Mouse (Mus musculus) heart, embryonic 14.5 days (tissue): ENCODE data around the gene Anks1. TPM values are rescaled to one million over a fixed set of nuclear protein-coding genes. Genes with fewer than 3 reads are reported as not detected.

ENCODE experiments used
- ATAC-seq: fragments of 200-750 bp; cut with Nextera tagmentation; 2 replicates; pipeline ENCODE4 v1.8.0; 2017; ENCODE audit warnings: low read depth, moderate TSS enrichment; ENCODE audit not compliant: insufficient number of reproducible peaks, insufficient read depth, low FRiP score
- H3K27ac ChIP-seq, 2 experiments: fragments of 200-500 bp in 1 of 2; fragments of 300-500 bp in 1 of 2; sonication (generic) in 1 of 2; replicated peaks in 1 of 2; 2 replicates each; pipeline ENCODE4 v1.5.1; 2012 to 2014; ENCODE audit warnings: low read depth in 2 of 2, low read length in 2 of 2, control low read depth in 1 of 2, mild to moderate bottlenecking in 1 of 2, mixed read lengths in 1 of 2; ENCODE audit not compliant: control insufficient read depth in 1 of 2, insufficient read depth in 1 of 2
- H3K27me3 ChIP-seq: fragments of 300-500 bp; sonication (generic); 2 replicates; pipeline ENCODE4 v1.6.1; 2014; ENCODE audit warnings: mild to moderate bottlenecking, low read length, control low read depth; ENCODE audit not compliant: control insufficient read depth, insufficient read depth
- H3K36me3 ChIP-seq: fragments of 300-500 bp; sonication (generic); 2 replicates; pipeline ENCODE4 v1.6.1; 2014; ENCODE audit warnings: mild to moderate bottlenecking, control low read depth, low read length, mixed read lengths; ENCODE audit not compliant: control insufficient read depth, insufficient read depth
- H3K4me1 ChIP-seq, 2 experiments: fragments of 200-500 bp in 1 of 2; fragments of 300-500 bp in 1 of 2; sonication (generic) in 1 of 2; 2 replicates each; pipeline ENCODE4 v1.6.1; 2012 to 2014; ENCODE audit warnings: low read length in 2 of 2, control low read depth in 1 of 2, mixed read lengths in 1 of 2; ENCODE audit not compliant: control insufficient read depth in 2 of 2, insufficient read depth in 2 of 2
- H3K4me2 ChIP-seq: fragments of 300-500 bp; sonication (generic); 2 replicates; pipeline ENCODE4 v1.6.1; 2014; ENCODE audit warnings: mild to moderate bottlenecking, low read length
- H3K4me3 ChIP-seq, 2 experiments: fragments of 200-500 bp in 1 of 2; fragments of 300-500 bp in 1 of 2; sonication (generic) in 1 of 2; 2 replicates each; pipeline ENCODE4 v1.5.1; 2012 to 2014; ENCODE audit warnings: low read length in 2 of 2, mild to moderate bottlenecking in 2 of 2, control low read depth in 1 of 2, low read depth in 1 of 2, moderate library complexity in 1 of 2; ENCODE audit not compliant: control insufficient read depth in 1 of 2, insufficient read depth in 1 of 2
- H3K9ac ChIP-seq: fragments of 300-500 bp; sonication (generic); 2 replicates; pipeline ENCODE4 v1.6.1; 2014; ENCODE audit warnings: mild to moderate bottlenecking, low read length
- H3K9me3 ChIP-seq: fragments of 300-500 bp; sonication (generic); 2 replicates; pipeline ENCODE4 v1.6.1; 2016; ENCODE audit warnings: low read length, control low read depth; ENCODE audit not compliant: control insufficient read depth
- WGBS: fragments of 180-500 bp; shearing (Covaris S2); extraction: QIAGEN DNeasy Blood & Tissue Kit; methylation state at CpG from one replicate; pipeline ENCODE4 v1.1.7; 2014; 5-methylcytosine and 5-hydroxymethylcytosine counted together
- polyA plus RNA-seq: library from polyadenylated mRNA; unstranded; fragments of >200 nt; fragmentation: Nextera tagmentation; extraction: Ambion mirVana; gene quantifications from 2 replicates; pipeline ENCODE4 v1.2.1, GENCODE M21; 2014

Gene Anks1
- polyA plus RNA-seq, 1 experiment from 2014 or later: 11.8 TPM

DNA sequence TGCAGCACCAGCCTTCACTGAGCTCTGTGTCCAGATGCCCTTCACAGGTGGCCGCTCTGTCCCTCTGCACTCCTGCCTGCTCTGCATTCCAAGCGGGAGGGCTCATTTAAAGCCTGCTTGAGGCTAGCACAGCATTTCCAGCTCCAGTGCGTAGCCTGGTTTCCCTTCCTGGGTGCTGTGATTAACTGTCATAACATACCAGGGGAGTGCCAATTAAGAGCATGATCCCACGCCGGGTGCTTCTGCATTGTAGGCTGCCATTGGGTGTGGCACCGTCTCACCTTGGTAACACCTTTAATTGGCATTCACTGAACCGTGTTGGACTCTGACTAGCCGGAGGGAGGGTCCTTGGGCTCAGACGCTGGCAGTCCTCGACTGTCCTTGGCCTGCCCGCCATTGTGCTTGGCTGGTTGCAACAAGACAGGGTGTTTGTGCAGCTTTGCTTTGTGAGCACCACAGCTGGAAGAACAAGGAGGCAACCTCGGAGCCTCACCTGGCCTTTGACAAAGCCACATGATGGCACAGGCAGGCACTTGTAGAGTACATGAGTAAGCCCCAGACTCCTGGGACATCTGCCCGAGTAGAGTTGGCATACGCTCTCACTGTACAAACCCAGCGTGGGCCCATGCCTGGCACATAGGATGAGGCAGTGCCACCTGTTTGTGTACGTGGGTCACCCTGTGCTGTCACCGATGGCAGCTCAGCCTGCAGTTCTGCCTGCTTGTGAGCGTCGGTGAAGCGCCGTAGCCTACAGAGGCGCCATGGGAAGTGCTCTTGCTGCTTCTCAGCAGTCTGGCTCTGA, 113.9 kb downstream of the Anks1 start:
- 86% methylated on average over 22 of the region's 22 CpGs for WGBS
- Histone ChIP-seq H3K27ac (peak overlapping the region in 1 of 2 experiments; percentile 63; a peak in 1 of 4 replicates), H3K9ac (0 out of 2 replicates have a peak overlapping the region, but pooled peaks have one; percentile 8)

GRCm38 (mm10) chr17:28025541-28025961, 116.4 kb downstream of the Anks1 start:
- H3K36me3 ChIP-seq: no peaks in the 10 kb centered on the region
- no peaks in the 10 kb centered on the region for H3K9me3 ChIP-seq
- H3K27me3 ChIP-seq: no peaks in the 10 kb centered on the region
- peaks cover 38 to 52% of the 10 kb centered on the region in 2 experiments for H3K4me1 ChIP-seq
- H3K4me3 ChIP-seq: no peak overlapping the region
- H3K4me2 ChIP-seq: no peak overlapping the region
- H3K9ac ChIP-seq: peak overlapping the region; percentile 23; the same call in 1 of the 2 replicates
- WGBS: 41% methylated on average over 5 of the region's 5 CpGs
- no peak for ATAC-seq
- peak overlapping the region; percentile 18 to 35; a peak in 3 of 4 replicates for H3K27ac ChIP-seq

More for the DNA sequence above, 113.9 kb downstream of the Anks1 start:
- H3K9me3 ChIP-seq: no peaks in the 10 kb centered on the region
- H3K4me1 ChIP-seq: peaks cover 45 to 67% of the 10 kb centered on the region in 2 experiments
- H3K36me3 ChIP-seq: no peaks in the 10 kb centered on the region
- H3K27me3 ChIP-seq: no peaks in the 10 kb centered on the region
- H3K4me3 ChIP-seq: no peak overlapping the region
- no peak overlapping the region for H3K4me2 ChIP-seq
- no peak for ATAC-seq

- Histone ChIP-seq H3K4me2 (no peak overlapping the region), H3K36me3 (no peaks in the 10 kb centered on the region), H3K27ac (peak overlapping the region; percentile 18 to 35; a peak in 2 of 4 replicates), H3K27me3 (no peaks in the 10 kb centered on the region), H3K4me3 (no peak overlapping the region), H3K9me3 (no peaks in the 10 kb centered on the region), H3K9ac (no peak overlapping the region), H3K4me1 (peaks cover 38 to 47% of the 10 kb centered on the region in 2 experiments)
- 66% methylated on average over 14 of the region's 14 CpGs for WGBS
- no peak for ATAC-seq
These were observed 117.2 kb downstream of the Anks1 start for GRCm38 (mm10) chr17:28026111-28026872.

- H3K4me3 ChIP-seq: no peak overlapping the region
- H3K4me2 ChIP-seq: no peak overlapping the region
- no peaks in the 10 kb centered on the region for H3K27me3 ChIP-seq
- no peaks in the 10 kb centered on the region for H3K36me3 ChIP-seq
- H3K27ac ChIP-seq: no peak overlapping the region
- H3K4me1 ChIP-seq: peaks cover 40 to 49% of the 10 kb centered on the region in 2 experiments
- no peak overlapping the region for H3K9ac ChIP-seq
- no peak for ATAC-seq
- no peaks in the 10 kb centered on the region for H3K9me3 ChIP-seq
- 90% methylated on average over 6 of the region's 6 CpGs for WGBS
These were observed 118.1 kb downstream of the Anks1 start for GRCm38 (mm10) chr17:28027197-28027596.

DNA sequence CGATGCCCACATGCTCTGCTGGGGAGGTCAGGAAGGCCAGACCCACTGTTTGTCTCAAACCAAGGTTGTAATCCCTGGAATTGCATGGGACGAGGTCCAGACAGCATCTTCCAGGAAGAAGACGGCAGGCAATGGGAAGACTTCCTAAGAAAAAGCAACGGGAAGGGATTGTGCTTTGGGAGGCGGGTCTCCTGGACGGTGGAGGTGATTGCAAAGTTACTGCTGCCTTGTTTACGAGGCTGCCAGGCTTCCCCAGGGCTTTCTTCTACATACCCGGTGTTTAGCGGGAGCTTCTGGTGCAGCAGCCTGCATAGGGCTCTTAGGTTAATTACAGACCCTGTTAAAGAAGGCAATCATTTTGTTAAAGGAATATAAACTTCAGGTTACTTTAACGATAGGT, 119.1 kb downstream of the Anks1 start:
- H3K9ac ChIP-seq: no peak overlapping the region
- H3K4me3 ChIP-seq: no peak overlapping the region
- peaks cover 38 to 50% of the 10 kb centered on the region in 2 experiments for H3K4me1 ChIP-seq
- H3K27ac ChIP-seq: no peak overlapping the region
- H3K9me3 ChIP-seq: no peaks in the 10 kb centered on the region
- H3K4me2 ChIP-seq: no peak overlapping the region
- no peaks in the 10 kb centered on the region for H3K27me3 ChIP-seq
- ATAC-seq: no peak
- 79% methylated on average over 10 of the region's 10 CpGs for WGBS
- H3K36me3 ChIP-seq: no peaks in the 10 kb centered on the region

DNA sequence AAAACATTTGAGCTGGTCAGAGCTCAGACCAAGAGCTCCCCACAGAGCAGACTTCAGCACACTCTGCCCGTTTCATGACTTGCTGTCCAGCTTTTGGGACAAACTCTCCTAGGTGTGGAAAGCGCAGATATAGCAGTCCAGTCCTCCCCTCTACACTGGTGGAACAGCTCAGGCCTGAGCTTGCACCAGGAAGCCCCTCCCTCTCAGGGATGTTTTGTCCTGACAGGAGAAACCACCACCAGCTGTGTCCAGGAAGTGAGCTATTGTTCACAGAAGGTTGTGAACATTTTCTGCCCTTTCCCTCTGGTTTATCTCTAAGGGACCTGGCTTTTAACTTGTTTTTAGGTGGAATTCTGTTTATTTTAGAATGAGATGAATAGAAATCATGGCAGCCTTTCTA, 120.2 kb downstream of the Anks1 start:
- no peak overlapping the region for H3K9ac ChIP-seq
- WGBS: 64% methylated on average over 2 of the region's 2 CpGs
- H3K27ac ChIP-seq: peak overlapping the region in 1 of 2 experiments; percentile 65; a peak in 2 of 4 replicates
- H3K9me3 ChIP-seq: no peaks in the 10 kb centered on the region
- ATAC-seq: no peak
- no peaks in the 10 kb centered on the region for H3K27me3 ChIP-seq
- peaks cover 42 to 56% of the 10 kb centered on the region in 2 experiments for H3K4me1 ChIP-seq
- H3K36me3 ChIP-seq: no peaks in the 10 kb centered on the region
- no peak overlapping the region for H3K4me2 ChIP-seq
- H3K4me3 ChIP-seq: no peak overlapping the region

GRCm38 (mm10) chr17:28030446-28030845, 121.3 kb downstream of the Anks1 start:
- WGBS: 84% methylated on average over 10 of the region's 10 CpGs
- H3K9ac ChIP-seq: no peak overlapping the region
- ATAC-seq: no peak
- H3K36me3 ChIP-seq: no peaks in the 10 kb centered on the region
- H3K27me3 ChIP-seq: no peaks in the 10 kb centered on the region
- H3K4me2 ChIP-seq: no peak overlapping the region
- H3K27ac ChIP-seq: peak overlapping the region in 1 of 2 experiments; percentile 65; a peak in 1 of 4 replicates
- H3K4me1 ChIP-seq: peaks cover 47 to 61% of the 10 kb centered on the region in 2 experiments
- H3K9me3 ChIP-seq: no peaks in the 10 kb centered on the region
- H3K4me3 ChIP-seq: no peak overlapping the region
